Mouse (Mus musculus) limb, embryonic 10.5 days (tissue): Measurements from ENCODE around the gene St8sia1. TPM values are rescaled to one million over a fixed set of nuclear protein-coding genes. Genes with fewer than 3 reads are reported as not detected.

Experiments
- DNase-seq: peaks from one replicate; pipeline ENCODE4 v3.0.0-alpha.2; 2017; ENCODE audit warnings: low spot score
- H3K27ac ChIP-seq: fragments of 300-500 bp; sonication (generic); 2 replicates; pipeline ENCODE4 v1.5.1; 2016; ENCODE audit warnings: mild to moderate bottlenecking
- H3K27me3 ChIP-seq: fragments of 300-500 bp; sonication (generic); 2 replicates; pipeline ENCODE4 v1.6.1; 2016; ENCODE audit warnings: low read depth, mild to moderate bottlenecking; ENCODE audit not compliant: poor library complexity, severe bottlenecking
- H3K36me3 ChIP-seq: fragments of 300-500 bp; sonication (generic); 2 replicates; pipeline ENCODE4 v1.6.1; 2016; ENCODE audit warnings: mild to moderate bottlenecking, moderate library complexity
- H3K4me1 ChIP-seq: fragments of 300-500 bp; sonication (generic); 2 replicates; pipeline ENCODE4 v1.6.1; 2016
- H3K4me3 ChIP-seq: fragments of 300-500 bp; sonication (generic); 2 replicates; pipeline ENCODE4 v1.5.1; 2016; ENCODE audit warnings: mild to moderate bottlenecking, moderate library complexity
- H3K9me3 ChIP-seq: fragments of 300-500 bp; sonication (generic); replicated peaks from 2 replicates; pipeline ENCODE4 v1.6.1; 2016; ENCODE audit warnings: mild to moderate bottlenecking
- WGBS: fragments of 180-500 bp; shearing (Covaris S2); methylation state at CpG from one replicate; pipeline ENCODE4 v1.1.7; 2016; 5-methylcytosine and 5-hydroxymethylcytosine counted together
- polyA plus RNA-seq: library from polyadenylated mRNA; unstranded; fragments of >200 nt; fragmentation: Nextera tagmentation; extraction: Ambion mirVana; gene quantifications from 2 replicates; pipeline ENCODE4 v1.2.1, GENCODE M21; 2016

Gene St8sia1
- polyA plus RNA-seq, 1 experiment from 2014 or later = 0.91 TPM

GRCm38 (mm10) chr6:142908911-142909770 is 55.1 kb downstream of the St8sia1 start:
- Histone ChIP-seq H3K4me1 (no peaks in the 10 kb centered on the region), H3K27me3 (no peaks in the 10 kb centered on the region), H3K36me3 (no peaks in the 10 kb centered on the region), H3K4me3 (no peak overlapping the region), H3K9me3 (no peaks in the 10 kb centered on the region), H3K27ac (no peak overlapping the region)
- DNase-seq = no peak
- WGBS = 78% methylated on average over 5 of the region's 5 CpGs

DNA sequence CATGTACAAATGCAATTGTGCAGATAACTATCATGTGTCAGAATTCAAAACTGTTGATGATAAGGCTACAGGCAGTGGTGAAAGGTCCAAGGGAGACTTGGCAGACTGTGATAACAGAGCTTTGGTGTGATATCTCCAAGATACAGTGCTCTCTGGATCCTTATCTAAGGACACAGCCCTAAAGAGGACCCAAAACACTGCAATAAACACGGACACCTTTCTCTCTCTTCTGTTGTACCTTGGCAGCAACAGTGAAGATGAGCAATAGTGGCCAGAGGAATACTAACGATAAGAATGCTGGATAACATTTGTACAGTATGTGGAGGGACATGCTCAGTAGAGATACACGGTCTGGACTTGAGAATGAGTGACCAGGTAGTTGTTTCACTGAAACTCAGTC is 55.8 kb downstream of the St8sia1 start:
- Histone ChIP-seq H3K36me3 (no peaks in the 10 kb centered on the region), H3K9me3 (no peaks in the 10 kb centered on the region), H3K4me1 (no peaks in the 10 kb centered on the region), H3K27me3 (no peaks in the 10 kb centered on the region), H3K27ac (no peak overlapping the region), H3K4me3 (no peak overlapping the region)
- DNase-seq = no peak
- WGBS = 94% methylated on average over 3 of the region's 3 CpGs

GRCm38 (mm10) chr6:142895371-142895770 is 68.9 kb downstream of the St8sia1 start:
- no peaks in the 10 kb centered on the region for H3K9me3 ChIP-seq
- 93% methylated on average over 3 of the region's 3 CpGs for WGBS
- peaks cover 3% of the 10 kb centered on the region; the same call in 1 of the 2 replicates for H3K4me1 ChIP-seq
- H3K27ac ChIP-seq = no peak overlapping the region
- no peaks in the 10 kb centered on the region for H3K36me3 ChIP-seq
- no peak for DNase-seq
- H3K27me3 ChIP-seq = no peaks in the 10 kb centered on the region
- no peak overlapping the region for H3K4me3 ChIP-seq

- no peaks in the 10 kb centered on the region for H3K27me3 ChIP-seq
- 85% methylated on average over 4 of the region's 4 CpGs for WGBS
Measured at GRCm38 (mm10) chr6:142893716-142894115, 70.5 kb downstream of the St8sia1 start.

DNA sequence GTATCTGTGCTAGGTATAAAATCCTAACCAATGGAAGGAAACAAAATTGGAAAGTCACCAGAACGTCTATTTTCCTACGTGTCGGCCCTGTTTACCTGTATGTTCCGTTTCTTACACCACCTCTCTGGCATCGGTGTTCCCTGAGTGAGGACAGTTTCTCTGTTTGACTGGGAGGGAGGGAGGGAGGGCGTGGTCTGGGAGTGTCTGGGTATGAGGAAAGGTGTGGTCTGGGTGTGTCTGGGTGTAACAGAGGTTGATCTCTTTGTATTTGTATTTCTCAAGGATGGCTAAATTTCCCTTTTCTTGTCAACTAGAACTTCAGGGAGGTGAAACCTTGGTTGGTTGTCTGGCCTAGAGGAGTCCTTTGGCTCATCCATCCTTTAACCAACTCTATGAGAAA is 73.9 kb downstream of the St8sia1 start:
- Histone ChIP-seq H3K36me3 (no peaks in the 10 kb centered on the region), H3K4me1 (peaks cover 3% of the 10 kb centered on the region; the same call in 1 of the 2 replicates), H3K9me3 (no peaks in the 10 kb centered on the region), H3K27ac (no peak overlapping the region), H3K4me3 (no peak overlapping the region), H3K27me3 (no peaks in the 10 kb centered on the region)
- WGBS = 94% methylated on average over 6 of the region's 6 CpGs
- no peak for DNase-seq

More at GRCm38 (mm10) chr6:142893716-142894115, 70.5 kb downstream of the St8sia1 start:
- Histone ChIP-seq H3K9me3 (no peaks in the 10 kb centered on the region), H3K4me1 (peaks cover 3% of the 10 kb centered on the region; the same call in 1 of the 2 replicates), H3K27ac (no peak overlapping the region), H3K36me3 (no peaks in the 10 kb centered on the region), H3K4me3 (no peak overlapping the region)
- no peak for DNase-seq

- DNase-seq = no peak
- Histone ChIP-seq H3K4me1 (peaks cover 3% of the 10 kb centered on the region; the same call in 1 of the 2 replicates), H3K27ac (no peak overlapping the region), H3K9me3 (no peaks in the 10 kb centered on the region), H3K27me3 (no peaks in the 10 kb centered on the region), H3K36me3 (no peaks in the 10 kb centered on the region), H3K4me3 (no peak overlapping the region)
- WGBS = 96% methylated on average over 9 of the region's 9 CpGs
Measured at GRCm38 (mm10) chr6:142888970-142889740, 75.1 kb downstream of the St8sia1 start.

DNA sequence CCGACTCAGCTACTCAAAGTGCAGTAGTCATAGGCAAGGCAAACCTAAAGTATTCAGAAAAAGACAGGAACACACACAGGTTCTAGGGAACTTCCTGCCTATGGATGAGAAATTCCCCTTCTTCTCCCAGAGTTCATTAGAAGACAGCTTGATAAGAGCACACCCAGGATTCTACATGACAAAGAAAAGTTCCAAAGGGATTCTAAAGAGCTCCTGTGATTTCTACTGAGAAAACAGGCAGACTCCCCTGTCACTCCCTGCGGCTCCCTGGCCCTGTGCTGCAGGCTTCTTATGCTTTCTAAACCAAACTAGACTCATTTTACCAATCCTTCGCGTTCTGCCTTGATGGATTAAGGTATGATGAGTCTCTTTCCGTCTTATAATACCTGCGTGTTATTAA is 75.9 kb downstream of the St8sia1 start:
- peaks cover 3% of the 10 kb centered on the region; the same call in 1 of the 2 replicates for H3K4me1 ChIP-seq
- no peaks in the 10 kb centered on the region for H3K36me3 ChIP-seq
- no peak overlapping the region for H3K4me3 ChIP-seq
- DNase-seq = no peak
- H3K9me3 ChIP-seq = no peaks in the 10 kb centered on the region
- no peaks in the 10 kb centered on the region for H3K27me3 ChIP-seq
- no peak overlapping the region for H3K27ac ChIP-seq
- WGBS = 86% methylated on average over 6 of the region's 6 CpGs

DNA sequence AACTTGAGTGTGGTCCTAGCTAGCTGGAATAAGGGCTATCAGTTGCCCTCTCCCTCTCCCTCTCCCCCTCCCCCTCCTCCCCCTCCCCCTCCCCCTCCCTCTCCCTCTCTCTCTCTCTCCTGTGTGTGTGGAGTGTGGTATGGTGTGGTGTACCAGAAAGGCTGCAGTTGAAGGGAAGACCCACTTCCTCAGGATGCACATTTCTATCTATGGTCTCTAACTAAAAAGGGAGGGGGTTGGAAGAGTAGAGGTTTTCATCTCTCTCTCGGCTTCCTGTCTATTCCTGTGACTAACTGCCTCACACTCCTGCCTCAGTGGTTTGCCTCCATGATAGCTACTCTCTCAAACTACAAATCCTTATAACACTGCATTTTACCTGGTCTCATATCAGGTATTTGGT is 76.9 kb downstream of the St8sia1 start:
- H3K4me1 ChIP-seq = no peaks in the 10 kb centered on the region
- H3K27ac ChIP-seq = no peak overlapping the region
- 77% methylated on average over 1 of the region's 1 CpGs for WGBS
- no peak overlapping the region for H3K4me3 ChIP-seq
- no peak for DNase-seq
- no peaks in the 10 kb centered on the region for H3K9me3 ChIP-seq
- H3K36me3 ChIP-seq = no peaks in the 10 kb centered on the region
- H3K27me3 ChIP-seq = no peaks in the 10 kb centered on the region

DNA sequence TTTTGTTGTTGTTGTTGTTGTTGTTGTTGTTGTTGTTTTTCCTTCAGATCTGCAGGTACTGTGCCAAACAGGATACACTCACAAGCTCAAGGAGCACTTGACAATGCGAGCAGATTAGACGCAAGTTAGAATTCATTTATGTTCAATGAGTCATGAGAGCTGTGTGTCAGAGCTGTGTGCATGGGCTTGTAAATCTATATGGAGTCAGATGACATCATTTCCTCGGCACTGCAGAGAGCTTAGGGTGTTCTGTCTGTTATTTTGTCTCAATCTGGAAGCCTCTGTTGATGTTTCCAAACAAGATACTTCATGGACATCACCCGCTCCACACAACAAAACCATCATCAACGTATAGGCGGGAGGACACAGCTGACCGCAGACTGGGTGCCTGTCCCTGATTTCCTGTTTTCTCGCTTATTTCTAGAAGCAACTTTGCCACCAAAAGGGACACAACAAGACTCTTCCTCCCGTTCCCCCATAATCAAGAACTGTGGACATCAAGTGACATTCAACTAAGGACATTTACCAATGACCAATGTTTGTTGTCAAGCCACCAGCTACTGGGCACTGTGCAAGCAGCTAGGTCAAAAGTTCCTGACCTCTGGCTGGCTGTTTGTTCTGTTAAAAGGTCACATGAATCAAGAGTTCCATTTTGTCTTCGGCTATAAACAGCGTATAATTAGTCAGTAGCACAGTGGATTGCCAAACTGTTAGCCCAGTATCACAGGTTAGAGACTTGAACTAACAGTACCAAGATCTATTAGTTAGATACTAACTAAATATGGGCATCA is 78.7 kb downstream of the St8sia1 start:
- no peaks in the 10 kb centered on the region for H3K27me3 ChIP-seq
- no peak for DNase-seq
- H3K4me3 ChIP-seq = no peak overlapping the region
- 89% methylated on average over 11 of the region's 11 CpGs for WGBS
- no peak overlapping the region for H3K27ac ChIP-seq
- no peaks in the 10 kb centered on the region for H3K36me3 ChIP-seq
- no peaks in the 10 kb centered on the region for H3K9me3 ChIP-seq
- H3K4me1 ChIP-seq = no peaks in the 10 kb centered on the region

GRCm38 (mm10) chr6:142884128-142884527 is 80.1 kb downstream of the St8sia1 start:
- H3K4me3 ChIP-seq = no peak overlapping the region
- WGBS = 62% methylated on average over 9 of the region's 9 CpGs
- no peak overlapping the region for H3K27ac ChIP-seq
- H3K27me3 ChIP-seq = no peaks in the 10 kb centered on the region
- peaks cover 11% of the 10 kb centered on the region for H3K4me1 ChIP-seq
- H3K9me3 ChIP-seq = no peaks in the 10 kb centered on the region
- no peak for DNase-seq
- no peaks in the 10 kb centered on the region for H3K36me3 ChIP-seq

DNA sequence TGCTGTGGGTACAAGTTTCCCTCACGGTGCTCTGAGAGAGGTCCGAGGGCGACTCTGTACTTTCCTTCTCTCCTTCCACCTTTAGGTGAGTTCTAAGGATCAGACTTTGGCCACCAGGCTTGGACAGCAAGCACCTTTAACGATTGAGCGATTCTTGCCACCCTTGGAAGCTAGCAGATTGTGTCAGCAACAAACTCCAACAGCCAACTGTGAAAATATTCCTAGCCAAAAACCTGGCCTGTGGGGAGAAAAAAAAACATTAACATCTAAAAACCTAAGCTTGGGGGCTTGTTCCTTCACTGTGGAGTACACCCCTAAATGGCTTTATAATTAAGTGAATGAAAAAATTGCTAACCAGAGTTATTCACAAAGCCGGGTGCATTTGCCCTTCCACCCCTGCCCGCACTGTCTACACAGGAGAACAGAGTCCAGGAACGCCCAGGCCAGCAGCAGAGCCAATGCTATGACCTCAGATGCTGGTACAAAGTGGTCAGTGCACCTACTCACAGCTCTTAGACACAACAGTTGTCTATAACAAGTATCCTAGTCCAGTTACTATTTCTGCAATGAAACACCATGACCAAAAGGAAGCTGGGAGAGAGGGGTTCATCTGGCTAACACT is 83.3 kb downstream of the St8sia1 start:
- Histone ChIP-seq H3K27ac (no peak overlapping the region), H3K9me3 (no peaks in the 10 kb centered on the region), H3K4me3 (no peak overlapping the region), H3K27me3 (no peaks in the 10 kb centered on the region), H3K4me1 (peaks cover 41% of the 10 kb centered on the region), H3K36me3 (no peaks in the 10 kb centered on the region)
- DNase-seq = no peak
- 93% methylated on average over 8 of the region's 8 CpGs for WGBS
